Mouse (Mus musculus) midbrain, embryonic 10.5 days (tissue): Measurements from ENCODE around the gene Rabggta. TPM values are rescaled to one million over a fixed set of nuclear protein-coding genes. Genes with fewer than 3 reads are reported as not detected.

ENCODE experiments used
- DNase-seq: peaks from one replicate; pipeline ENCODE4 v3.0.0-alpha.2; 2017; ENCODE audit warnings: low spot score
- H3K27ac ChIP-seq: fragments of 300-500 bp; sonication (generic); replicated peaks from 2 replicates; pipeline ENCODE4 v1.5.1; 2016; ENCODE audit warnings: mild to moderate bottlenecking
- H3K27me3 ChIP-seq: fragments of 300-500 bp; sonication (generic); 2 replicates; pipeline ENCODE4 v1.6.1; 2016; ENCODE audit warnings: low read depth, mild to moderate bottlenecking; ENCODE audit not compliant: poor library complexity, severe bottlenecking
- H3K36me3 ChIP-seq: fragments of 300-500 bp; sonication (generic); 2 replicates; pipeline ENCODE4 v1.6.1; 2016; ENCODE audit warnings: mild to moderate bottlenecking, moderate library complexity
- H3K4me1 ChIP-seq: fragments of 300-500 bp; sonication (generic); 2 replicates; pipeline ENCODE4 v1.6.1; 2016
- H3K4me3 ChIP-seq: fragments of 300-500 bp; sonication (generic); 2 replicates; pipeline ENCODE4 v1.5.1; 2016; ENCODE audit warnings: mild to moderate bottlenecking, moderate library complexity
- H3K9me3 ChIP-seq: fragments of 300-500 bp; sonication (generic); replicated peaks from 2 replicates; pipeline ENCODE4 v1.6.1; 2016; ENCODE audit warnings: mild to moderate bottlenecking
- WGBS: fragments of 180-500 bp; shearing (Covaris S2); methylation state at CpG from one replicate; pipeline ENCODE4 v1.1.7; 2016; 5-methylcytosine and 5-hydroxymethylcytosine counted together
- polyA plus RNA-seq: library from polyadenylated mRNA; unstranded; fragments of >200 nt; fragmentation: Nextera tagmentation; extraction: Ambion mirVana; gene quantifications from 2 replicates; pipeline ENCODE4 v1.2.1, GENCODE M21; 2016

The Rabggta gene
- polyA plus RNA-seq, 1 experiment from 2014 or later: 30.1 TPM

DNA sequence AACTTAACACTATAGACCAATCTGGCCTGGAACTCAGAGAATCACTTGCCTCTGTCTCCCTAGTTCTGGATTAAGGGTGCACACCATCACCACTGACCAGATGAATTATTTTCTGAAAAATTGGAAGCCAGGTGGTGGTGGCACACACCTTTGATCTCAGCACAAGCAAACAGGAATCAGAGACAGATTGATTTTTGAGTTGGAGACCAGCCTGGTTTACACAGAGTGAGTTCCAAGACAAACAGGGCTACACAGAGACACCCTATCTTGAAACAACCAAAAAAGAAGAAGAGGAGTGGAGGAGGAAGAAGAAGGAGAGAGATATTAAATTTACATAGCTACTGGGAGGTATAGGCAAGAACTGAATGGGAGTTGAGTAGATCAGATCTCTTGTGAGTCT, 4.2 kb upstream of the Rabggta start:
- peaks cover 13% of the 10 kb centered on the region for H3K4me1 ChIP-seq
- no peak overlapping the region for H3K27ac ChIP-seq
- no peaks in the 10 kb centered on the region for H3K9me3 ChIP-seq
- no peaks in the 10 kb centered on the region for H3K27me3 ChIP-seq
- DNase-seq: no peak
- H3K36me3 ChIP-seq: no peaks in the 10 kb centered on the region
- no peak overlapping the region for H3K4me3 ChIP-seq

DNA sequence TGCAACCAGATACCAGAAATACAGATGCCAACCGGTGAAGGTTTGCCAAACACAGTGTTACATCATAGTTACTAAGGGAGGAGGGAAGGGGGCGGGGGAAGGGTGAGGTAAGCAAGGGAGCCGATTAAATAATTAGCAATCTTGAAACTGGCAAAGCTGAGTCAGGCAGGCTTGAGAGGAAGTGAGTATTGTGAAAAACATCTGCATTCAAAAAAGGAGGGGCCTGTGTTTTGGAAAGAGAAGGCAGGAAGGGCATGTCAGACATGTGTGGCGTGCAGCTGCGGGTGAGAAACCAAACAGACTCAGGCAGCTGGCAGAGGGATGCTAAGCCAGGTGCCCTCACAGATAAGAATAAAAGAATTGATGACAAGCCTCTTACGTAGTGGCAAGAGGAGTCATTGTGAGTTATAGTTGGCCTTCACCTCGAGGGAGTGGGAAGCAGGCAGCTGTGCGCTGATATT, 2.4 kb upstream of the Rabggta start:
- 78% methylated on average over 8 of the region's 8 CpGs for WGBS
- Histone ChIP-seq H3K27ac (no peak overlapping the region), H3K36me3 (peaks cover 8% of the 10 kb centered on the region), H3K27me3 (no peaks in the 10 kb centered on the region), H3K4me3 (no peak overlapping the region), H3K4me1 (peaks cover 20% of the 10 kb centered on the region), H3K9me3 (no peaks in the 10 kb centered on the region)
- DNase-seq: no peak

DNA sequence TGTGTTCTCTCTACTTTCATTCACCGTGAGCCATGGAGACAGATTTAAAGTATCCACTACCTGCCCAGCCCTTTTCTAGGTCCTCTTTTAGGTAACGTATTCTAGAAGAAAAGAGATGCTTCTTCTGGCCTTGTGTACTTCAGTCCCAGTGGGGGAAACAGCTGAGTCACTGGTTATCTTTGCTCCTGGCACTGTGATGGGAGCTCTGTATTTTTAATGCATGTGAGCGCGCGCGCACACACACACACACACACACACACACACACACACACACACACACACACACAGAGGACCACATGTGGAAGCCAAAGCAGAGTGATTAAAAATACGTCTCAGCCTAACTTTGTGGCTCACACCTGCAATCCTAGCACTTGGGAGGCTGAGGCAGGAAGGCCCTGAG, 1.4 kb upstream of the Rabggta start:
- Histone ChIP-seq H3K27me3 (no peaks in the 10 kb centered on the region), H3K9me3 (no peaks in the 10 kb centered on the region), H3K36me3 (peaks cover 18% of the 10 kb centered on the region), H3K4me3 (no peak overlapping the region), H3K4me1 (peaks cover 20% of the 10 kb centered on the region), H3K27ac (no peak overlapping the region)
- WGBS: 95% methylated on average over 7 of the region's 7 CpGs
- DNase-seq: no peak

DNA sequence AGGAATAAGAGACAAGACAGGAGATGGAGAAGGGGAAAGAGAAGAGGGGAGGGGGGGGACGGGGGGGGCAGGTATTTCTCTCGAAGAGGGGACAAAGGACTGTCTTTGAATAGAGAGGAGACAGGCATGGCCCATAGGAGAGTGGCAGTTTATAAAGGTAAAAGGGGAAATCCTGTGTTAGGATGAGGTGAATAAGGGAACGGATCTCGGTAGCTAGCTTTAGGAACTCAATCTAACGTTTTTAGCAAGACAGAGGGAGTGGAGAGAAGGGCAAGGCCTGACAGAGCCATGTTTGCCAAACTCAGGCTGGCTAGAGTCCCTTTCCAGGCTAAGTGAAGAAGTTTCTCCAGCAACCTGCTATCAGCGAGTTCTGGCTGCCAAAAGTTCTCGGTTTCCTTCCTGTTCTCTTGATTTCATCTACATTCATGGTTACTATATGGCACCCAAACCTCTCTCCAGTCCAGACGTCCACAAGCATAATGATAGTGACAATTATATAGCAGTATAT, 429 bp upstream of the Rabggta start:
- Histone ChIP-seq H3K4me3 (peak overlapping the region; percentile 90), H3K9me3 (no peaks in the 10 kb centered on the region), H3K4me1 (peaks cover 20% of the 10 kb centered on the region), H3K27me3 (no peaks in the 10 kb centered on the region), H3K36me3 (peaks cover 25% of the 10 kb centered on the region), H3K27ac (peak overlapping the region; percentile 94)
- no peak for DNase-seq
- 53% methylated on average over 8 of the region's 8 CpGs for WGBS

DNA sequence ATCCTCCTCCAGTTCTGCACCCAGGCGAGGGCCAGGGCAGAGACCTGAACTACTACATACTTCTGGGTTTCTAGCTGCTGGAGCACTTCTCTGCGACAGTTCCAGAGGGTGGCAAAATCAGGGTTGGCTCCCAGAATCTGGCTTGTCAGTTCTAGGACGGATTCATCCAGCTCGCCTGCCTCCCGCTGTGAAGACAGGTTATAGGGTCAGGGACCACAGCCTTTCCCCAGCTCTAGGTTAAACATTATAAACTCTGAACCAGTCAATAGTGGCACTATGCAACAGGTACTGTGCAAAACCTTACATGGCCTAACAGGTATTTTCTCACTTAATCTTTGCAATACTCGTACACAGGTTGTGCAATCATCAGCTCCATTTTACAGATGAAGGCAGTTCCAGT, 987 bp downstream of the Rabggta start:
- 65% methylated on average over 6 of the region's 6 CpGs for WGBS

DNA sequence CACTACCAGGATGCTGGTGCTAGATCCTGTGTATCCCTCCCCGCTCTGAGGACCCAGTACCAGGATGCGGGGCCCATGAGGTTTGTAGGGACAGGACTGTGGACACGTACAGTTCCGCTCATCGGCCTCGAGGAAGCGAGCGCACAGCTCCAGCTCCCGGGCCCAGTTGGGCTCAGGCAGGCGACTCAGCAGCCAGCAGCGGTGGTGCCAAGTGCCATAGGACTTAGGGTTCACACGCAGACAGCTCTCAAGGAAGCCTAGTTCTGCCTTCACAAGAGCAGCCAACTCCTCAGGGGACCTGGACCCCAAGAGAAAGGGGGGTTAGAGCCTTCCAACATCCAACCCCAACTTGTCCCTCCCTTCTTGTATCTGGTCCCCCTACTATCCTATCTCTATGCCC, 1.4 kb downstream of the Rabggta start:
- H3K4me3 ChIP-seq: peak overlapping the region; percentile 90; the same call in 1 of the 2 replicates
- no peak overlapping the region for H3K27ac ChIP-seq
- WGBS: 92% methylated on average over 12 of the region's 12 CpGs
- H3K27me3 ChIP-seq: no peaks in the 10 kb centered on the region
- peaks cover 38% of the 10 kb centered on the region for H3K36me3 ChIP-seq
- H3K4me1 ChIP-seq: peaks cover 20% of the 10 kb centered on the region
- H3K9me3 ChIP-seq: no peaks in the 10 kb centered on the region
- DNase-seq: no peak

More for the DNA sequence above, 987 bp downstream of the Rabggta start:
- Histone ChIP-seq H3K36me3 (peaks cover 37% of the 10 kb centered on the region), H3K4me1 (peaks cover 20% of the 10 kb centered on the region), H3K27ac (no peak overlapping the region; the same call in 1 of the 2 replicates), H3K4me3 (peak overlapping the region; percentile 90), H3K27me3 (no peaks in the 10 kb centered on the region), H3K9me3 (no peaks in the 10 kb centered on the region)
- no peak for DNase-seq

DNA sequence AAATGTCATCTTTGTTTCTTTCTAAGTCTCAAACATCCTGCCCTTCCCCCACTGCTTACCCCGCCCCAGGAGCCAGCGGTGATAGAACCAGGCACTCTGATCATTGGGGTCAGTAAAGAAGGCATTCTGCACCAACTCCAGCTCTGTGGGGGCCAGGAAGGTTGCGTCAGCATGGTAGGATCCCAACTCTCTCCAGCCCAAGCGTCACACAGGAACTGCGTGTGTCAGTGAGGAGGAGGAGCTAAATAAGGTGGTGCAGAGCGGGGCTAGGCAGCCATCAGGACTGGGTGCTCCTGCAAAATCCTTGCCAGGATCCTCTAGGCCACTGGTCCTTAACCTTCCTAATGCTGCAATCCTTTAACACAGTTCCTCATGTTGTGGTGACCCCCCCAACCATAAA, 2.3 kb downstream of the Rabggta start:
- H3K4me3 ChIP-seq: no peak overlapping the region
- WGBS: 89% methylated on average over 6 of the region's 6 CpGs
- peaks cover 38% of the 10 kb centered on the region for H3K36me3 ChIP-seq
- DNase-seq: no peak
- H3K27ac ChIP-seq: no peak overlapping the region
- H3K9me3 ChIP-seq: no peaks in the 10 kb centered on the region
- H3K27me3 ChIP-seq: no peaks in the 10 kb centered on the region
- peaks cover 18% of the 10 kb centered on the region for H3K4me1 ChIP-seq

DNA sequence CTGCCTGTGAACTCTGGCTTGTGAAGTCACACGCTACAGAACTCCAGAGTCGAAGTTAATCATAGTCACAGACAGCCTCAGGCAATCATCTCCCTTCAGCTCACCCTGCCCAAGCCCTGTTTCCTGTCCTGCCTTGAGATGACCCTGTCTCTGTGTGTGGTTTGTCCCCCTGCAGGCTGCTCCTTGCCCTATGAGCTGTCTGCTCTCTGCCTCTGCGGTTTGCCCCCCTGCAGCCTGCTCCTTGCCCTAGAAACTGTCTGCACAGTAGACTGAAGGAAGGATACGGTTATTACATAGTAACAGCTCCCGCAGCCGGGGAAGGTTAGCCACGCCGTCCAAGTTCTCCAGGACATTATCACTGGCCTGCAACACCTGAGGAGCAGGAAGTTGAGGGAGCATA, 5.2 kb downstream of the Rabggta start:
- WGBS: 90% methylated on average over 8 of the region's 8 CpGs
- Histone ChIP-seq H3K27me3 (peaks cover 22% of the 10 kb centered on the region), H3K27ac (no peak overlapping the region), H3K36me3 (peaks cover 38% of the 10 kb centered on the region), H3K9me3 (no peaks in the 10 kb centered on the region), H3K4me1 (peaks cover 22% of the 10 kb centered on the region), H3K4me3 (no peak overlapping the region)
- DNase-seq: no peak

DNA sequence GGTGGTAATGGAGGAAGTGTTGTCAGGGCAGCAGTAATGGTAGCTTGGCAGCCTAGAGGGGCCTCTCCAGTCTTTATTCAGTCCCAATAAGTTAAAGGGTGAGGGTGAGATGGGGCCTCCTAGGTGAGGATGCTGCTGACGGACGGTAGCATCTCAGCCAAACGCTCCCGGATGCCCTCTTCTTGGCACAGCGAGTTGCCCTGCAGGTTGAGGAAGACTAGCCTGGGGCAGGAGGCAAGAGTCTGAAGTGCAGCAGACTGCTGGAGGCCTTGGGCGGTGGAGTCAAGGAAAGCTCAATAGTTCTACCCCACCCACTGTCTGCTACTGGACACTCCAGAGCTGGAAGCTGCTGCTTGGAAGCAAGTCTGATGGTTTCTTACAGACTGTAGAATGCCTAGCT, 5.8 kb downstream of the Rabggta start:
- H3K36me3 ChIP-seq: peaks cover 38% of the 10 kb centered on the region
- H3K27me3 ChIP-seq: peaks cover 28% of the 10 kb centered on the region
- H3K9me3 ChIP-seq: no peaks in the 10 kb centered on the region
- DNase-seq: no peak
- peaks cover 18% of the 10 kb centered on the region for H3K4me1 ChIP-seq
- no peak overlapping the region for H3K4me3 ChIP-seq
- 96% methylated on average over 6 of the region's 6 CpGs for WGBS
- no peak overlapping the region for H3K27ac ChIP-seq

DNA sequence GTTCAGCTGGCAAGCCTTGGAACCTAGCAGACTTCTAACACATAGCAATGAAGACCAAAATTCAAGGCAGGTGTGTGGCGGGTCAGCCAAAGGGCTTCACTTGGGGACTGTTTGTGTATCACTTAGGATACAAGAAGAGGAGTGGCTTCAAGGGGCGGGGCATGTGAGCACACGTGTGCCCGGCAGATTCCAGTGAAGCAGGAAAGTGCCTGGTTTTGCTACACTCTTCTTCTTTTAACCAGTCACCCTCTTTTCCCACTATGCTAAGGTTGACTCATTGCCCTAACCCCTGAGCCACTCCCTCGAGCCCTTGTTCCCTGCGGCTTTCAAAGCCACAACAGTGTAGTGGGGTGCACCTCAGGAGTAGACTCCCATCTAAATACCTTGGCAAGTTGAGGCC, 7.2 kb downstream of the Rabggta start:
- Histone ChIP-seq H3K27ac (no peak overlapping the region), H3K27me3 (peaks cover 28% of the 10 kb centered on the region), H3K9me3 (no peaks in the 10 kb centered on the region), H3K4me3 (no peak overlapping the region), H3K36me3 (peaks cover 35% of the 10 kb centered on the region), H3K4me1 (peaks cover 11% of the 10 kb centered on the region)
- DNase-seq: no peak
- WGBS: 41% methylated on average over 6 of the region's 6 CpGs

DNA sequence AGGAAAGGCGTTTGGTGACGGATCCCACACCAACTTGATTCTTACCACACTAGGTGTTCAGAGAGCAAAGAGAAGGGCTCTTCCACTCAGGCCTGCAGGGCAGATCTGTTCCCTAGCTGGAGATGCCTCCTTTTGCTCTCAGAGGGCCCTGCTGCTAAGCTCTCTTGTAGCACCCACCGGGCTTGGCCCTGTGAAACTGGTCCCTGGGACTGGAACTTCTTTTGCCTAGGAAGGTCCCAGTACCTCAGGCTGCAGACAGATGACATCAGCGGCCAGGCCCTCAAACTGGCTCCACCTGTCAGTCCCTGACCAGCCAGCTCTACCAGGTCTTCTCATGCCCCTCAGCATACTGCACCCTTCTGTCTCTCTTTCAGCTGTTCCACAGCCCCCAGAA, 8.3 kb downstream of the Rabggta start, which contains the start of gene Tgm1:
Gene Tgm1, minus strand, starts transcription at position 198 of the 394 bp plus-strand sequence.
- 27% methylated on average over 4 of the region's 4 CpGs for WGBS
- Histone ChIP-seq H3K4me1 (peaks cover 11% of the 10 kb centered on the region), H3K27ac (0 out of 2 replicates have a peak within 1 kb of the TSS, but pooled peaks have one; percentile 13), H3K4me3 (peak within 1 kb of the TSS; percentile 32), H3K36me3 (peaks cover 24% of the 10 kb centered on the region), H3K27me3 (peaks cover 28% of the 10 kb centered on the region), H3K9me3 (no peaks in the 10 kb centered on the region)
- DNase-seq: no peak

DNA sequence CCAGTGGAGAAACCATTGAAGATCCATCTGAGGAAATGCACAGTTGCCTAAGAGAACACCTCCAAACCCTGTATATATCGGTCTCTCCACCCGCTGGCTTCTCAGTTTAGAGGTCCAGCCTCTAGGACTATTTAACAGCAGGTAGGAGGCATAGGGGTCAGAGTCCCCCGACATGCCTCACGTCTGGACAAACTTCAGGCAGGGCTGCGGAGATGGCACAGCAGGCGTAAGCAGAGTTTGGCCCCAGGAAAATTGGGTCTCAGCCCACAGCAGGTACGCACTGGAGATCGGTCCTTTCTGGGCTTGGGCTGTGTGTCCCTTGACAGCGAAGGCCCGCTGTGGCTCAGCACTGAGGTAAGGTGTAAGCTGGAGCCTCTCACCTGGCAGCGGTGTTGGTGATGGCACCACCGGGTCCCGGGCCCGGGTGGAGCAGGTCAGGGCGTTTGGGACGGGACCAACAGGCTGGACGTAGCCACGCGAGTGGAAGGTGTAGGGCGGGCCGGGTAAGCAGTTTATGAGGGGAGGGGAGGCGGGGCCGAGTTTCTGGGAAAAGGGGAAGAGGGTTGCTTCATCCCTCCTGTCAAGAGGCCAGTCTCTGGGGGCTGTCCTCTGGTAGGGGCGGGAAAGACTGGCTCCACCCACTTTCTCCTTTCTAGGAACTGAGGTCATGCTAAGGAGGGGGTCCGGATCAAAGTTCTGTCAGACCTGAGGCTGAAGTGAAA, 8.9 kb downstream of the Rabggta start:
- Histone ChIP-seq H3K27ac (0 out of 2 replicates have a peak overlapping the region, but pooled peaks have one; percentile 10), H3K27me3 (peaks cover 28% of the 10 kb centered on the region), H3K9me3 (no peaks in the 10 kb centered on the region), H3K4me3 (peak overlapping the region; percentile 32), H3K4me1 (peaks cover 11% of the 10 kb centered on the region), H3K36me3 (peaks cover 18% of the 10 kb centered on the region)
- 15% methylated on average over 25 of the region's 25 CpGs for WGBS
- no peak for DNase-seq

DNA sequence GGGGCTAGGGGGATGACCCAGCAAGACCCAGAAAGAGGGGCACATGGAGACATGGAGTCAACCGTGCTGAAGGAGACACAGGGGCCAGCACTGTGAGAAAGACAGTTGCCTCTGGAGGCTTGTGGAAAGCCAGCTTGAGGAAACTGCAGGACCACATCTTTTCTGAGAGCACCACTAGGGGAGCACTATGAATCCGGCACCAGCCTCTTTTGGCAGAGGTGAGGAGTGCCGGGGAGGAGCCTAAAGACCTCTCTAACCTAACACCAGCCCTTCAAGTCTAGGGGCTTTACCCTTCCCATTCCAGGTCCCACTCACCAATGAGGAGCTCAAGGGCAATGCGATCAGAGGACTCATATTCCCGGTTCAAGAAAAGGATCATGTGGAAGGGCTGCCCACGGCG, 10.3 kb downstream of the Rabggta start:
- Histone ChIP-seq H3K36me3 (peaks cover 6% of the 10 kb centered on the region), H3K4me1 (peaks cover 11% of the 10 kb centered on the region), H3K4me3 (no peak overlapping the region), H3K9me3 (no peaks in the 10 kb centered on the region), H3K27ac (no peak overlapping the region), H3K27me3 (peaks cover 28% of the 10 kb centered on the region)
- no peak for DNase-seq
- WGBS: 87% methylated on average over 7 of the region's 7 CpGs
